Mouse (Mus musculus) heart, embryonic 16.5 days (tissue): ENCODE results near the gene Abcf1. TPM values are rescaled to one million over a fixed set of nuclear protein-coding genes. Genes with fewer than 3 reads are reported as not detected.

Experiments used
- ATAC-seq: fragments of 200-750 bp; cut with Nextera tagmentation; replicated peaks from 2 replicates; pipeline ENCODE4 v1.8.0; 2017; ENCODE audit warnings: moderate number of reproducible peaks; ENCODE audit not compliant: insufficient read depth, low FRiP score; ENCODE audit errors: extremely low read depth
- H3K27ac ChIP-seq: fragments of 300-500 bp; sonication (generic); 2 replicates; pipeline ENCODE4 v1.5.1; 2014; ENCODE audit warnings: mild to moderate bottlenecking, low read length, control low read depth, moderate library complexity
- H3K27me3 ChIP-seq: fragments of 300-500 bp; sonication (generic); 2 replicates; pipeline ENCODE4 v1.6.1; 2014; ENCODE audit warnings: low read length, mixed read lengths; ENCODE audit not compliant: control insufficient read depth, insufficient read depth
- H3K36me3 ChIP-seq: fragments of 300-500 bp; sonication (generic); 2 replicates; pipeline ENCODE4 v1.6.1; 2014; ENCODE audit not compliant: control insufficient read depth, insufficient read depth
- H3K4me1 ChIP-seq: fragments of 300-500 bp; sonication (generic); 2 replicates; pipeline ENCODE4 v1.6.1; 2014; ENCODE audit warnings: low read length, mixed read lengths; ENCODE audit not compliant: control insufficient read depth, insufficient read depth
- H3K4me2 ChIP-seq: fragments of 300-500 bp; sonication (generic); 2 replicates; pipeline ENCODE4 v1.6.1; 2014; ENCODE audit warnings: low read depth, mild to moderate bottlenecking, control low read depth, low read length
- H3K4me3 ChIP-seq: fragments of 300-500 bp; sonication (generic); 2 replicates; pipeline ENCODE4 v1.5.1; 2014; ENCODE audit warnings: mild to moderate bottlenecking, control low read depth, low read length
- H3K9ac ChIP-seq: fragments of 300-500 bp; sonication (generic); 2 replicates; pipeline ENCODE4 v1.6.1; 2014; ENCODE audit warnings: low read length, control low read depth
- H3K9me3 ChIP-seq: fragments of 300-500 bp; sonication (generic); replicated peaks from 2 replicates; pipeline ENCODE4 v1.6.1; 2016; ENCODE audit warnings: low read length; ENCODE audit not compliant: control insufficient read depth
- WGBS: fragments of 180-500 bp; shearing (Covaris S2); extraction: QIAGEN DNeasy Blood & Tissue Kit; methylation state at CpG from one replicate; pipeline ENCODE4 v1.1.7; 2014; 5-methylcytosine and 5-hydroxymethylcytosine counted together
- polyA plus RNA-seq: library from polyadenylated mRNA; unstranded; fragments of >200 nt; fragmentation: Nextera tagmentation; extraction: Ambion mirVana; gene quantifications from 2 replicates; pipeline ENCODE4 v1.2.1, GENCODE M21; 2015

Abcf1 gene
- polyA plus RNA-seq, 1 experiment from 2014 or later = 63.2 TPM

DNA sequence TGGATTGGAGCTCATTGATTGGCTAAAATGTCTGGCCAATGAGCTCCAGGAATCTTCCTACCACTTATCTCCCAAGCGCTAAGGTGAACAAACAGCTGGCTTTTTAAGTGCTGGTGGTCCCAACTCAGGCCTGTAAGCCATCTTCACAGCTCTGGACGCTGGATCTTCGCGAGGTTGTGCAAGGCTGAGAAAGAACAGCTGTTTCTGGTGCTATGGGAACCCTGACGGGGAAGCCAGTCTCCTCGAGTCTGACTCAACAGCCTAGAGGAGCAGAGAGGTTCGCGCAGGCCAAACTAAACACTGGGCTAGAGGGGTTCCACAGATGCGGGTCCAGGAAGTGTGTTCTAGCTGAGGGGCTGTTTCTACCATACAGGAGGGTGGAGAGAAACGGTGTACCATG is 22.2 kb upstream of the Abcf1 start:
- no peak for ATAC-seq
- H3K4me3 ChIP-seq = no peak overlapping the region
- H3K9me3 ChIP-seq = no peaks in the 10 kb centered on the region
- peaks cover 7% of the 10 kb centered on the region for H3K4me1 ChIP-seq
- H3K4me2 ChIP-seq = no peak overlapping the region
- no peak overlapping the region for H3K27ac ChIP-seq
- no peak overlapping the region for H3K9ac ChIP-seq
- H3K27me3 ChIP-seq = no peaks in the 10 kb centered on the region
- WGBS = 29% methylated on average over 10 of the region's 10 CpGs
- H3K36me3 ChIP-seq = peaks cover 21% of the 10 kb centered on the region

- H3K4me2 ChIP-seq = no peak overlapping the region
- peaks cover 19% of the 10 kb centered on the region for H3K36me3 ChIP-seq
- H3K4me1 ChIP-seq = peaks cover 18% of the 10 kb centered on the region
- no peak for ATAC-seq
- no peak overlapping the region for H3K9ac ChIP-seq
- no peaks in the 10 kb centered on the region for H3K9me3 ChIP-seq
- H3K27me3 ChIP-seq = no peaks in the 10 kb centered on the region
- 94% methylated on average over 9 of the region's 9 CpGs for WGBS
- no peak overlapping the region for H3K4me3 ChIP-seq
- no peak overlapping the region for H3K27ac ChIP-seq
Observed at GRCm38 (mm10) chr17:35981776-35982175, 12.2 kb upstream of the Abcf1 start.

DNA sequence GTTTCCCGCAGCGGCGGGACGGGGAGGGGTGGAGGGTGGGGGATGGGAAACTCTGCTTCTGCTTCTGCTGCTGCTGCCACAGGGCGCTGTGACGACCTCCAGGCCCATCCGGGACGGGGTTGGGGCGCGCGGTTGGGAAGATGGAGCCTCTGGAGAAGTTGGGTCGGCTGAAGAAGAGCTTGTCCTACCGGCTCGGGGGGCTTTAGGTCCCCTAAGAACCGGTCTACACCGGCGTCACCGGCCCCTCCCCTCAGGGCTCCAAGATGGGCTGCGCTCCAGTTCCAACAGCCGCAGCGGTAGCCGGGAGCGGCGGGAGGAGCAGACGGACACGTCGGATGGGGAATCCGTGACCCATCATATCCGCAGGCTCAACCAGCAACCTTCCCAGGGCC is 10.8 kb upstream of the Abcf1 start:
- H3K9me3 ChIP-seq = no peaks in the 10 kb centered on the region
- H3K36me3 ChIP-seq = peaks cover 15% of the 10 kb centered on the region
- H3K9ac ChIP-seq = peak overlapping the region; percentile 82
- H3K4me3 ChIP-seq = peak overlapping the region; percentile 76
- peaks cover 18% of the 10 kb centered on the region for H3K4me1 ChIP-seq
- peak overlapping the region; percentile 92 for H3K4me2 ChIP-seq
- H3K27me3 ChIP-seq = no peaks in the 10 kb centered on the region
- H3K27ac ChIP-seq = peak overlapping the region; percentile 97
- ATAC-seq = 0 out of 2 replicates have a peak, but pooled peaks have one; percentile 11
- WGBS = under 1% methylated on average over 28 of the region's 29 CpGs

- ATAC-seq = peak; percentile 90
- Histone ChIP-seq H3K27ac (peak within 1 kb of the TSS; percentile 97), H3K4me2 (peak within 1 kb of the TSS; percentile 92), H3K9me3 (no peaks in the 10 kb centered on the region), H3K4me3 (peak within 1 kb of the TSS; percentile 76), H3K4me1 (peaks cover 18% of the 10 kb centered on the region), H3K27me3 (no peaks in the 10 kb centered on the region), H3K36me3 (peaks cover 18% of the 10 kb centered on the region), H3K9ac (peak within 1 kb of the TSS; percentile 82)
- WGBS = under 1% methylated on average over 108 of the region's 109 CpGs
Observed at GRCm38 (mm10) chr17:35979401-35980362, 10.1 kb upstream of the Abcf1 start, which contains the start of the genes Gnl1 and Prr3. TSS of gene Gnl1 (plus strand) at chr17:35979851. TSS of gene Prr3 (minus strand) at chr17:35980236.

DNA sequence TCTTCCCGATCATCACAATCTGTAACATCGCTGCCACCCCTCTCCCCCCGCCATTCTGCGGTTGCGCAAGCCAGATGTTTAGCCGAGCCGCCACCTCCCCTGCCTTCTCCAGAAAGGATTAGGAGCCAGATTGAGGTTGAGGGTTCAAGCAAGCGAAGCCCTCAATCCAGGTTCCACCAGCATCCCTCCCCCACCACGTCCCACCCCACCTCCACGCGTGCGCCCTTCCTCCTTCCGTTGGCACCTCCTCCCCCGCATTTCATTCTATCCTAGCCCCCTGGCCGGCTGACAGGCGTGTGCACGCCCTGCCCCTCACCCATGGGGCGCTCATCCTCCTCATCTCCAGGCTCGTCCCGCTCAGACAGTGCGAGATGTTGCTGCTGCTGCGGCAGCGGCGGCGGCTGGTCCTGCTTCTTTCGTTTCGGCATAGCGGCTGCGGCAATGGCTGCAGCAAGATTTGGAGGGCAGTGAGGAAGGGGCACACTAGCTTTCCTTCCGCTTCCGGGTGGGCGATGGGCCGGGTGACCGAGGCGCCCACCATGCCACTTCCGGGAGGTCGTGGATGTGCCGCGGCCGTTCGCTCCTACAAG is 9.3 kb upstream of the Abcf1 start:
- peak overlapping the region; percentile 82 for H3K9ac ChIP-seq
- H3K4me2 ChIP-seq = peak overlapping the region; percentile 92
- peaks cover 22% of the 10 kb centered on the region for H3K36me3 ChIP-seq
- WGBS = under 1% methylated on average over 41 of the region's 41 CpGs
- H3K27ac ChIP-seq = peak overlapping the region; percentile 97
- ATAC-seq = peak; percentile 69
- H3K27me3 ChIP-seq = no peaks in the 10 kb centered on the region
- H3K4me3 ChIP-seq = peak overlapping the region; percentile 76
- H3K9me3 ChIP-seq = no peaks in the 10 kb centered on the region
- H3K4me1 ChIP-seq = peaks cover 18% of the 10 kb centered on the region

- Histone ChIP-seq H3K9me3 (no peaks in the 10 kb centered on the region), H3K4me3 (no peak overlapping the region), H3K9ac (no peak overlapping the region), H3K4me2 (no peak overlapping the region), H3K36me3 (peaks cover 14% of the 10 kb centered on the region), H3K27ac (no peak overlapping the region), H3K27me3 (no peaks in the 10 kb centered on the region), H3K4me1 (peaks cover 13% of the 10 kb centered on the region)
- WGBS = 53% methylated on average over 1 of the region's 1 CpGs
- no peak for ATAC-seq
Observed at GRCm38 (mm10) chr17:35972131-35972530, 2.6 kb upstream of the Abcf1 start.

DNA sequence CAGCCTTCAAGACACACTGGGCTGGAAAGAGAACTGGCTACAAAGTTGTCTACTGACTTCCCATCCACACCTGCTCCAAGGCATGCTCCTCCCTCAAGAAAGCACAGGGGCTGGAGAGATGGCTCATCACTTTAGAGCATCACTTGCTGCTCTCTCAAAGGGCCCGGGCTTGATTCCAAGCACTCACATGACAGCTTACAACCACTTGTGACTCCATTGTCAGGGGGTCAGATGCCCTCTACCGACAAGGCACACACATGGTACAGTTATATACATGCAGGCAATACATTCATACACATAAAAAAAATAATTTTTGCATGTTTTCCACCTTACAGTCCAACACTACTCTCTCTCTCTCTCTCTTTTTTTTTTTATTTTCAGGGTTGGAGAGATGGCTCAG is 1.9 kb downstream of the Abcf1 start:
- Histone ChIP-seq H3K4me1 (peaks cover 13% of the 10 kb centered on the region), H3K4me3 (no peak overlapping the region), H3K9me3 (no peaks in the 10 kb centered on the region), H3K9ac (no peak overlapping the region), H3K27ac (no peak overlapping the region), H3K27me3 (no peaks in the 10 kb centered on the region), H3K36me3 (peaks cover 14% of the 10 kb centered on the region), H3K4me2 (no peak overlapping the region)
- no peak for ATAC-seq
- 74% methylated on average over 2 of the region's 2 CpGs for WGBS

DNA sequence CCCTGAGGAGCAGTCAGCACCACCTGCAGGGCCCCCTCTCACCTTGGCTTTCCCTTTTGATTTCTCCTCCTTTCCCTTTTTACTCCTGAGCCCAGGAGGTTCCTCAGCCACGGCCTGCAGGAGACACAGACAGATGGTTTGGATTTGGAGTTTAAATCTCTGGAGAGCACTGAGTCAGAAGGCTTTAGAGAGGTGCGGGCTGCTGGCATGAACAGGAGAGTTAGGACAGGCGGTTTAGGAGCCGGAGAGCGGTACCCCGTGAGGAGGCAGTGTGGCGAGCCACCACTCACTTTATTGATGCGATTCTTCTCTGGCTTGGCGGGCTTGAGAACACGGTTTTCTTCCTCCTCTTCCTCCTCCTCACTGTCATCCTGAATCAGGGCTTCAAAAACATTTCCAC is 6.3 kb downstream of the Abcf1 start:
- H3K4me1 ChIP-seq = peaks cover 3% of the 10 kb centered on the region
- no peak for ATAC-seq
- no peaks in the 10 kb centered on the region for H3K9me3 ChIP-seq
- H3K36me3 ChIP-seq = peaks cover 56% of the 10 kb centered on the region
- no peak overlapping the region for H3K27ac ChIP-seq
- H3K27me3 ChIP-seq = no peaks in the 10 kb centered on the region
- H3K9ac ChIP-seq = no peak overlapping the region
- 83% methylated on average over 10 of the region's 10 CpGs for WGBS
- no peak overlapping the region for H3K4me2 ChIP-seq
- no peak overlapping the region for H3K4me3 ChIP-seq
